Comparison of ENCODE assay signal across 8 mouse cellular contexts in the genomic region with DNA sequence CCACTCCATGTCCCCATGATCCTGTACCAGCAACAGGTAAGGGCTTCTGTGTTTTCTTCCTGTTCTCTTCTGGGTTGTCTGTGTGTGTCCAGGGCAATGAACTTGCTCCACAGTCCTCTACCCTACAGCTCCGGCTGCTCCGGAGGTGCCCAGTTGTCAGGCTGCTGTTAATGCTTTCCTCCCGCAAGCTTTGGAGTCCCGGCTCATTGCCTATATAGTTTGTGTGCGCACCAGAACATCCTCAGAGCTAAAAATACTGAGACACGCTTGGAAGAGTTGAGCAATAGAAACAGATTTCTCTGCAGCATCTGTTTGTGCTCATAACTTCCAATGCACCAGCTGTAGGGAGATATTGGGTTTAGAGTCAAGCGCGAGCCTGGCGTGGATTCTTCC. TPM values are rescaled to one million over a fixed set of nuclear protein-coding genes. Genes with fewer than 3 reads are reported as not detected.
DNase-seq lines count a peak whose midpoint lies in the region; ATAC-seq lines count a peak whose summit lies in the region.

No protein-coding gene starts in this region.

- no peaks in the 10 kb centered on the region for H3K9me3 ChIP-seq in embryonic facial prominence, embryonic 10.5 days
- H3K9me3 ChIP-seq in heart, embryonic 12.5 days (replicated peaks), result no peaks in the 10 kb centered on the region
- H3K9me3 ChIP-seq in liver, embryonic 13.5 days (replicated peaks), result no peaks in the 10 kb centered on the region

- H3K4me2 ChIP-seq in heart, embryonic 12.5 days, result peak overlapping the region; percentile 96
- H3K4me2 ChIP-seq in liver, embryonic 13.5 days, result peak overlapping the region; percentile 88

- DNase-seq in kidney, postnatal 10 days, result peak; percentile 16
- no peak for DNase-seq in kidney, adult 11 months
- no peak for DNase-seq in embryonic facial prominence, embryonic 10.5 days (ENCODE audit: low spot score)
- DNase-seq in liver, embryonic 13.5 days, result no peak
- DNase-seq in right cerebral cortex, postnatal 14 days, result peak; percentile 13
- DNase-seq in urinary bladder, adult 18-20 months (ENCODE audit: low spot score in 2 of 2), result no peak
- no peak for DNase-seq in thymus, postnatal 25 days

- under 1% methylated on average over 9 of the region's 9 CpGs for WGBS in embryonic facial prominence, embryonic 10.5 days
- WGBS in heart, embryonic 12.5 days, result under 1% methylated on average over 9 of the region's 9 CpGs
- 2% methylated on average over 9 of the region's 9 CpGs for WGBS in liver, embryonic 13.5 days (ENCODE audit: insufficient replicate concordance)

- peak overlapping the region; percentile 57 for H3K27ac ChIP-seq in embryonic facial prominence, embryonic 10.5 days (replicated peaks)
- H3K27ac ChIP-seq in heart, embryonic 12.5 days (ENCODE audit: poor library complexity, severe bottlenecking), result peak overlapping the region; percentile 66
- H3K27ac ChIP-seq in liver, embryonic 13.5 days, result no peak overlapping the region

- no peaks in the 10 kb centered on the region for H3K36me3 ChIP-seq in embryonic facial prominence, embryonic 10.5 days (replicated peaks)
- no peaks in the 10 kb centered on the region for H3K36me3 ChIP-seq in heart, embryonic 12.5 days
- no peaks in the 10 kb centered on the region for H3K36me3 ChIP-seq in liver, embryonic 13.5 days

- peaks cover 17% of the 10 kb centered on the region; the same call in 1 of the 2 replicates for H3K4me1 ChIP-seq in embryonic facial prominence, embryonic 10.5 days
- H3K4me1 ChIP-seq in heart, embryonic 12.5 days (replicated peaks), result peaks cover 19% of the 10 kb centered on the region
- peaks cover 13% of the 10 kb centered on the region for H3K4me1 ChIP-seq in liver, embryonic 13.5 days (replicated peaks)

- H3K9ac ChIP-seq in heart, embryonic 12.5 days, result peak overlapping the region; percentile 78
- no peak overlapping the region for H3K9ac ChIP-seq in liver, embryonic 13.5 days

- H3K27me3 ChIP-seq in embryonic facial prominence, embryonic 10.5 days (replicated peaks; ENCODE audit: low read depth, poor library complexity, severe bottlenecking), result peaks cover 17% of the 10 kb centered on the region
- no peaks in the 10 kb centered on the region for H3K27me3 ChIP-seq in heart, embryonic 12.5 days (replicated peaks)
- H3K27me3 ChIP-seq in liver, embryonic 13.5 days, result peaks cover 24% of the 10 kb centered on the region

- ATAC-seq in heart, embryonic 12.5 days (ENCODE audit: insufficient number of reproducible peaks, low FRiP score), result peak; percentile 62; the same call in 1 of the 2 replicates
- ATAC-seq in liver, embryonic 13.5 days (ENCODE audit: low read depth), result peak; percentile 45

- peak overlapping the region; percentile 78 for H3K4me3 ChIP-seq in embryonic facial prominence, embryonic 10.5 days
- peak overlapping the region; percentile 78 for H3K4me3 ChIP-seq in heart, embryonic 12.5 days
- H3K4me3 ChIP-seq in liver, embryonic 13.5 days (replicated peaks), result peak overlapping the region; percentile 62

RNA-seq across cellular contexts. Expression of a gene that starts 0.3 kb away (rescaled TPM):
- polyA plus RNA-seq in embryonic facial prominence, embryonic 10.5 days (2016; fragmentation: Nextera tagmentation; extraction: Ambion mirVana), result 2.4 and 2.7 TPM in 2 replicates
- polyA plus RNA-seq in heart, embryonic 12.5 days (2016; fragmentation: Nextera tagmentation; extraction: Ambion mirVana), result 4.5 and 4.6 TPM in 2 replicates
- polyA plus RNA-seq in liver, embryonic 13.5 days (2015; fragmentation: Nextera tagmentation; extraction: Ambion mirVana), result 0.19 and 0.23 TPM in 2 replicates

Comparison
In these comparisons a context has a peak if more than half of its experiments do, and no peak if none do; other contexts are left out.
1. DNase-seq: peak in kidney, postnatal 10 days (single experiment) and right cerebral cortex, postnatal 14 days (single experiment); none in kidney, adult 11 months (single experiment), embryonic facial prominence, embryonic 10.5 days (single experiment), liver, embryonic 13.5 days (single experiment), urinary bladder, adult 18-20 months (0 of 2) and thymus, postnatal 25 days (single experiment).
2. Peak in every context shown above with its lines, with median percentiles within 50 percentile points of each other: H3K4me3 ChIP-seq.